Mouse (Mus musculus): ENCODE measurements at regions not wholly inside any gene's neighbourhood (a gene's known extent, or its start where the extent isn't known, plus 50 kb on each side); places are given as distances from the start of the nearest gene placed in this dataset.

DNA sequence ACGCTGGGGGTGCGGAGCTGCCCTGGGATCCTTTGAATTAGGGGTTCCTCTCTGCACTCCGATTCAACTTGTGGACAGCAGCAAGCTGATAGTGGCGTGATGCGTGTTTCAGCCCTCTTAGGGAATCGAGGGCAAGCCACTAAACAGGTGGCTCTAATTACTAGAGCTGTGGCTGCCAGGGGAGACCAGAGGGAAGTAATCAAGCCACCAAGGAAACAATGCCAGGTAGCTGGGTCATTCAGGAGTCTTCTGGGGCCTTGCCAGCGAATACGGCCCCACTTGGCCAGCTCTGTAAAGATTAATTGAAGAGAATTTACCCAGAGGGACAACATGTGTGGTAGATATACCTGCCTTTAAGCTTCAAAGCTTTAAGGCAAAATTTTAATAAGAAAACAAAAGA is 123.2 kb downstream of the Ifng start:
- TF ChIP-seq CTCF (IDR thresholded peaks at IDR 0.05; ENCODE audit: low read depth) (no peak), EP300 (optimal IDR thresholded peaks at IDR 0.05) (no peak)

All from stomach, postnatal 0 days (tissue).